Mouse (Mus musculus): ENCODE measurements at regions not wholly inside any gene's neighbourhood (a gene's known extent, or its start where the extent isn't known, plus 50 kb on each side); places are given as distances from the start of the nearest gene placed in this dataset.

DNA sequence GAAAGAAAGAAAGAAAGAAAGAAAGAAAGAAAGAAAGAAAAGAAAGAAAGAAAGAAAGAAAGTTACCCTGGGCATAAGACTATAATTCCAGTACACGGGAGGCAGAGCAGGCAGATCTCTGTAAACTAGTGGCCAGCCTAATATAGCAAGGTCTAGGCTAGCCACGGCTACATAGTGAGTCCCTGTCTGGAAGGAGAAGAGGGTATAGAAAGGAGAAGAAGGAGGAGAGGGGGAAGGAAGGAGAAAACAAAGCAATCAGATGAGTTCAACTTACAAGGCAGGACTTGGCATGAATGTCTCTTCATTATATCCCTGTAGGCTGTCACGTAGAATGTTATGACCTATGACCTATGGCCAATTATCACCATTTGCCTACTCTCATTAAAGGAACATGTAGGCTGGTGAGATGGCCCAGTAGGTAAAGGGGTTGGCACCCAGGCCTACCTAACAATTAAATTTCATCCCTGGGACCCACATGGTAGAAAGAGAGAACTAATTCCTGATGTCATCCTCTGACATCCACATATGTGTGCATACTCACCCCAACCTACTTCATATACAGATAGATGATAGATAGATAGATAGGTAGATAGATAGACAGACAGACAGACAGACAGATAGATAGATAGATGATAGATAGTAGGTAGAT, 78.6 kb upstream of the Lrpprc start:
- no peak overlapping the region for H3K4me2 ChIP-seq
- no peaks in the 10 kb centered on the region for H3K9me3 ChIP-seq
- no peak overlapping the region for H3K27ac ChIP-seq
- no peaks in the 10 kb centered on the region for H3K27me3 ChIP-seq (replicated peaks)
- no peak overlapping the region for H3K4me3 ChIP-seq (replicated peaks)
- WGBS = 82% methylated on average over 3 of the region's 3 CpGs
- no peaks in the 10 kb centered on the region for H3K4me1 ChIP-seq
- no peak for ATAC-seq (ENCODE audit: insufficient read depth, low FRiP score, low read depth)
- no peaks in the 10 kb centered on the region for H3K36me3 ChIP-seq
- no peak overlapping the region for H3K9ac ChIP-seq

DNA sequence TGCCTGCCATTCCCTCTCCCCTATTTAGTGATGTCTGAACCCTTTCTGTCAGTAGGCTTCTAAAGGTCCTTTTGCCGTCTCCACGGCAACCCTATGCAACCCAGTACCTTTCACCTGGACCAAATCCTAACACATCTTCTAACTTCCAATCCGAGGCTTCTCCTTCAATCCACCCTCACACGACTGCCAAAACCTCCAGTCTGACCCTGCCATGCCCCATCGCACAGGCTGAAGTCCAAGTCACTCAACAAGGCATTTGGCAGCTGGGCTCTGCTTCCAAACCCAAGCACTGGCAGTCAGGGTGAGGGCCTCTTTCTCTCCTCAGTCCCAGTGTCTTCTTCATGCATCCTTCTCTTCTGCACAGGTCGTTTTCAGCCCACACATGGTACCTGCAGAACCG, 83.0 kb upstream of the Lrpprc start:
- Histone ChIP-seq H3K4me2 (no peak overlapping the region), H3K4me1 (no peaks in the 10 kb centered on the region), H3K27me3 (replicated peaks) (no peaks in the 10 kb centered on the region), H3K9me3 (no peaks in the 10 kb centered on the region), H3K4me3 (replicated peaks) (no peak overlapping the region), H3K27ac (no peak overlapping the region), H3K36me3 (no peaks in the 10 kb centered on the region), H3K9ac (no peak overlapping the region)
- no peak for ATAC-seq (ENCODE audit: insufficient read depth, low FRiP score, low read depth)
- 79% methylated on average over 7 of the region's 7 CpGs for WGBS

DNA sequence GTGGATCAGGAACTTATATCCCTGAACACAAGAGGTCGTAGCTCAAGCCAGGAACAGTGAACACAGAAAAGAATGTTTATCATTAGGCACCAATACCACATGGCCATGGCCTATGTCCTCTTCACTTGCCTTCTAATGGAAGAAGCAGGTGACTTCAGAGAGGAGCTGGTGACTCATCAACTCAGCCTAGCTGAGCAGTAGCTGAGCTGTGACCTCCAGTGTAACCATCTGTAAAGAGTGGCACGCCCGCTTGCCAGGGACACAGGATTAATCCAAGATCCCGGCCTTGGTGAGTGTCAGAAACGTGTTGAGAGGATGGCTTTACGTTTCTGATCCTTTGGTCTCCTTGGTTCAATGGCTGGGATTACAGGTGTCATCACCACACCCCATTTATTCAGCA, 82.0 kb upstream of the Ppm1b start:
- H3K36me3 ChIP-seq = no peaks in the 10 kb centered on the region
- 64% methylated on average over 6 of the region's 6 CpGs for WGBS
- ATAC-seq (ENCODE audit: insufficient read depth, low FRiP score, low read depth) = no peak
- no peaks in the 10 kb centered on the region for H3K9me3 ChIP-seq
- no peaks in the 10 kb centered on the region for H3K27me3 ChIP-seq (replicated peaks)
- H3K27ac ChIP-seq = no peak overlapping the region
- no peak overlapping the region for H3K9ac ChIP-seq
- H3K4me2 ChIP-seq = no peak overlapping the region
- H3K4me1 ChIP-seq = no peaks in the 10 kb centered on the region
- H3K4me3 ChIP-seq (replicated peaks) = no peak overlapping the region

DNA sequence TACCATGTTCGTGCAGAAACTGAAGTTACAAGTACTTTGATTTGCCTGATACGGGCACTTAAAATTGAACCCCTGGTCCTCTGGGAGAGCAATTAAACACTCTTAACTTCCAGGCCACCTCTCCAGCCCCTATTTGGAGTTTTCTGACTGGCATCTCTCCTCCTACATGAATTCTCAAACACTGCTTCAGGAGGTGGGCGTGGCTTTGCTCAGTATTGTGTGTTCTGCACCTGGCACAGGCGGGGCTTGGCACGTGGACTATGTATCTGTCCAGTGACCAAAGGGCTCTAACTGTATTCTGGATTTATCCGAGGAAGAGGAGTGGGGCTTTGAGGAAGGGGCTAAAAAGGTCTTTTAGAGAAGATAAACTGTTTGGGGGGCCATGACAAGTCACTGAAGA, 81.5 kb upstream of the Ppm1b start:
- Histone ChIP-seq H3K36me3 (no peaks in the 10 kb centered on the region), H3K9me3 (no peaks in the 10 kb centered on the region), H3K9ac (no peak overlapping the region), H3K27ac (no peak overlapping the region), H3K4me1 (no peaks in the 10 kb centered on the region), H3K27me3 (replicated peaks) (no peaks in the 10 kb centered on the region), H3K4me2 (no peak overlapping the region), H3K4me3 (replicated peaks) (no peak overlapping the region)
- WGBS = 64% methylated on average over 6 of the region's 6 CpGs
- ATAC-seq (ENCODE audit: insufficient read depth, low FRiP score, low read depth) = 0 out of 2 replicates have a peak, but pooled peaks have one; percentile 49

DNA sequence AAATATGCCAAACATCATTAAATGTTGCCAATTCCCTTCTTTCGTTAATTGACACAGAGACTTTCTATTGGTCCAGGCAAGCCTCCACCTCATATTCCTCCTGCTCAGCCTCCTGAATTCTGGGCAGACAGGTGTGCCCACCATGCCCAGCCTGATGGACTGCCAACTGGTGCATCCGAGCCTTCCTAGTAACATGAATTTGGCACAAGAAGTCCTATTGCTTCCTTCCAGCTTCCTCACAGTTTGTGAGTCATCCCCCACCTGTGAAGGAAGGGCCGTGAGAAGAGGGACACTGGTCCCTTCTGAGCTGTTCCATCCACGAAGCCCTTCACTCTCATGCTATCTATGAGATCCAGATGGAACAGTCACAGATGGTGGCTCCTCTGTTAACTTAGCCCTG, 80.5 kb upstream of the Ppm1b start:
- Histone ChIP-seq H3K4me2 (no peak overlapping the region), H3K4me1 (no peaks in the 10 kb centered on the region), H3K27me3 (replicated peaks) (no peaks in the 10 kb centered on the region), H3K9me3 (no peaks in the 10 kb centered on the region), H3K27ac (no peak overlapping the region), H3K4me3 (replicated peaks) (no peak overlapping the region), H3K9ac (no peak overlapping the region), H3K36me3 (no peaks in the 10 kb centered on the region)
- WGBS = 80% methylated on average over 4 of the region's 4 CpGs
- ATAC-seq (ENCODE audit: insufficient read depth, low FRiP score, low read depth) = no peak

DNA sequence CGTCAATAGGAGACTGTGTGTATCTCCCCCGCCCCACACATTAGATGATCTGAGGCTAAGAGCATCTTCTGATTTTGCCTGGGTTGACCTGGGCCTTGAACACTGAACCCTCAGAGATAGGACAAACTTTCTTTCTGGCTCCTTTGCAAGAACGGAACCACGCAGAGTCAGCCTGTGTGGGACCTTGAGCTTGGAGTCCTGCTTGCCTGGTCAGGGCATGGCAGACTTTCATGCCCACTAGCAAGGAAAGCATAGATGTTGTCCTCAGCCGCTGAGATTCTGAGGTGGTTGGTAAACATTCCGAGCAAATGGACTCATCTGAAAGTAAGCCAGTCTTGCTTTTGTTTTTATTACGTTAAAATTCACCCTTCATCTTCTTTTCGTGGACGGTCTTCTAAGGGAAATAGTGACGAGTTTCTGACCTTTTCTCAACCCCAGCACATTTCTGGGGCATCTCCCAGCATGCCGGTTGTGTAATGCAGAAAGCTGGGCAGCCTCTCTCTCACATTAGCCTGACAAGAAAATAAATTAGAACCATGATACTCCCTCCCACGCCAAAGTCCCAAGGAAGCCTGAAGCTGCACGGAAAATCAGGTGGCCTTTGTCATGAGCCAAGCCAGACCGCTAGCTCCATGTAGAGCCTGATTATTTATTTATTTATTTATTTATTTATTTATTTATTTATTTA, 79.2 kb upstream of the Ppm1b start:
- WGBS = 66% methylated on average over 14 of the region's 14 CpGs
- H3K9me3 ChIP-seq = no peaks in the 10 kb centered on the region
- H3K4me1 ChIP-seq = no peaks in the 10 kb centered on the region
- no peaks in the 10 kb centered on the region for H3K36me3 ChIP-seq
- H3K27ac ChIP-seq = no peak overlapping the region
- H3K27me3 ChIP-seq (replicated peaks) = no peaks in the 10 kb centered on the region
- H3K4me2 ChIP-seq = no peak overlapping the region
- H3K9ac ChIP-seq = no peak overlapping the region
- no peak for ATAC-seq (ENCODE audit: insufficient read depth, low FRiP score, low read depth)
- H3K4me3 ChIP-seq (replicated peaks) = no peak overlapping the region

DNA sequence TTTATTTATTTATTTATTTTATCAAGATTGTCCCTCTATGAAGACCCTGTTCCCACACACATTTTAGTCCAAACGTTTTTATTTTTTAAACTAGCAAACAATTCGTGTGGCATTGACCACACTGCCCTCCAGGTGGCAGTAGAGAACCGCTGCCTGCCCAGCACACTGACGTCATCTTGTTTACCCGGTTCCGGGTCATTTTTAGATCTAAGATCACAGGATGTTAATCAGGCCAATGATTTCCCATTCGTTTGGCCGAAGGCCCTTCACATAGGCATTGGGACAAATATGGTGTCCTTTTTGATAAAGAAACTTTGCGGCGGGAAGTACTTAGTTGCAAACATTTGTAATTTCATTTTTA, 78.7 kb upstream of the Ppm1b start:
- peak overlapping the region; percentile 40 for H3K4me2 ChIP-seq
- peak overlapping the region; percentile 11; the same call in 1 of the 2 replicates for H3K4me3 ChIP-seq (replicated peaks)
- no peak overlapping the region for H3K9ac ChIP-seq
- H3K27ac ChIP-seq = no peak overlapping the region
- no peaks in the 10 kb centered on the region for H3K27me3 ChIP-seq (replicated peaks)
- H3K9me3 ChIP-seq = no peaks in the 10 kb centered on the region
- no peaks in the 10 kb centered on the region for H3K36me3 ChIP-seq
- H3K4me1 ChIP-seq = no peaks in the 10 kb centered on the region
- ATAC-seq (ENCODE audit: insufficient read depth, low FRiP score, low read depth) = peak; percentile 37; the same call in 1 of the 2 replicates
- 15% methylated on average over 10 of the region's 10 CpGs for WGBS

DNA sequence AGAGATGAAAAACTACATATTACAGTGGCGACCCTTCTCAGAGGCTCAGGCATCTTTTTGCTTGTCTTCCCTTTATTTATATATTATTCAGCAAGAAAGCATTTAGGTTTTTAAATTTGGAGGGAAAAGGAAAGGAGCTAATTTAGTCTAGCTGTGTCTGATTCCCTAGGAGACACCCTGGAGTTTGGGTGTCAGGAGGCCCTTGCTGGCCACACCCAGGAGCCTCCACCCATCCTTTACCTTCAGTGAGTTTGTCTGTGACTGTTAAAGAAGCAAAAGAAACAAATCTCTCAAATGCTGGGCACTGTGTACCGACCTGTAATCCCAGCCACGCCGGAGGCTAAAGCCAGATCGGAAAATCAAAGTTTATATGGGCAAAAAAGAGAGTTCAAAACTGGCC, 78.2 kb upstream of the Ppm1b start:
- no peak for ATAC-seq (ENCODE audit: insufficient read depth, low FRiP score, low read depth)
- WGBS = 79% methylated on average over 5 of the region's 5 CpGs
- no peaks in the 10 kb centered on the region for H3K9me3 ChIP-seq
- H3K27me3 ChIP-seq (replicated peaks) = no peaks in the 10 kb centered on the region
- H3K4me3 ChIP-seq (replicated peaks) = no peak overlapping the region
- no peak overlapping the region for H3K27ac ChIP-seq
- no peaks in the 10 kb centered on the region for H3K36me3 ChIP-seq
- peak overlapping the region; percentile 40 for H3K4me2 ChIP-seq
- H3K4me1 ChIP-seq = no peaks in the 10 kb centered on the region
- no peak overlapping the region for H3K9ac ChIP-seq

DNA sequence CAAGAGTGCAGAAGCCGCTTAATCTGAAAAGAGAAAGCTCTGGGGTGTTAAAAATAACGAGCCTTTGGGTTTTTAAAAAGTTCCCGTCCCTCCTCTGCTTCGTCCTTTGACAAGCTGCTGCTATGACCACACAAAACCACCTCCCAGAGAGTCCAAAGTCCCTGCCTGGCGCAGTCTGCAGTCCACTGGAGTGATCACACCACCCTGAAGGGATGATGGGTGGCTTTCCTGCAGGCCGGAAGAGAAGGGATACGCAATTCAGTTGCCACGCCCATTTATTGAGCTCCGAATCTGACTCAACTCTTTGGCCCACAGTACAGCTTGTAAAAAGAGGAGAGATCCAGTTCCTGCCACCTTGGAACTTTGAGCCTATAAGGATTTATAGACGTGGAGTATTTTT, 77.4 kb upstream of the Ppm1b start:
- H3K27ac ChIP-seq = no peak overlapping the region
- ATAC-seq (ENCODE audit: insufficient read depth, low FRiP score, low read depth) = peak; percentile 79
- H3K4me3 ChIP-seq (replicated peaks) = no peak overlapping the region
- H3K4me1 ChIP-seq = no peaks in the 10 kb centered on the region
- H3K36me3 ChIP-seq = no peaks in the 10 kb centered on the region
- H3K9ac ChIP-seq = no peak overlapping the region
- no peaks in the 10 kb centered on the region for H3K9me3 ChIP-seq
- no peak overlapping the region for H3K4me2 ChIP-seq
- WGBS = 65% methylated on average over 10 of the region's 10 CpGs
- H3K27me3 ChIP-seq (replicated peaks) = no peaks in the 10 kb centered on the region

DNA sequence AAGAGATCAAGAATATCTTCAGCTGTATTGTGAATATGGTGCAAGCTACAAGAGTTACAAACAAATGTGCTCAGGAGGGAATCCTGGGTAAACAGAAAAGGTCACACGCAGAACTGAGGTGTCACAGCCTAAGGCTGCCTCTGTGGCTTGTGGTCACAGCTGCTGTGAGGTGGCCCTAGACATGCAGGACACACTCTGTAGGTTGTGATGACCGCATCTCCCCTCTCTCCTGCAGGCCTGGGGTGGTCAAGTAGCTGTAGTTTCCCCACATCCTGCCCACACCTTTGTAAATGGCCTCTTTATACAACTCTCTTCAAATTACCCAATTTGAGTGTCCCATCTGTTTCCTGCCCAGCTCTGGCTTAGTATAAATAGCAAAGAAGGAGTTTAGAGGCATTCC, 75.6 kb upstream of the Ppm1b start:
- H3K36me3 ChIP-seq = no peaks in the 10 kb centered on the region
- no peak overlapping the region for H3K9ac ChIP-seq
- 74% methylated on average over 2 of the region's 2 CpGs for WGBS

DNA sequence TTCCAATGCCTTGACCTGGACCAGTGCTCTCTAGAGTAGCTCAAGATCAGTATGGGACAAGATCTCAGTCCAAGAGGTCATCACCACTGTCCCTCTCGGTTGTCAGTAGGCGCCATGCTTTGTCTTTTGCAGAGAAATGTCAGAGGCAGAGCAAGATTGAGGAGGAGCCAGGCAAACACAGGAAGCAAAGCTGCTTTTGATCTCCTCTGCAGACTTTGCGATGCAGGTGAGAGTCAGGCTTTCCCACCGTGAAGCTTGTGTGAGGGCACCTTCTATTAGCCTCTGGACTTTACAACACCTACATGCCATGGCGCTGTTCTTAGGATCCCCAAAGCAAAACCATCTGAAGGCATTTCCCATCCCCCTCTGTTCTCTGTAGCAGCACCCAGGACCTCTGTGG, 68.0 kb upstream of the Ppm1b start:
- H3K4me1 ChIP-seq = no peaks in the 10 kb centered on the region
- WGBS = 83% methylated on average over 5 of the region's 5 CpGs
- no peaks in the 10 kb centered on the region for H3K36me3 ChIP-seq
- ATAC-seq (ENCODE audit: insufficient read depth, low FRiP score, low read depth) = no peak
- no peaks in the 10 kb centered on the region for H3K27me3 ChIP-seq (replicated peaks)
- H3K9me3 ChIP-seq = no peaks in the 10 kb centered on the region
- H3K4me3 ChIP-seq (replicated peaks) = no peak overlapping the region
- no peak overlapping the region for H3K9ac ChIP-seq
- H3K27ac ChIP-seq = no peak overlapping the region
- no peak overlapping the region for H3K4me2 ChIP-seq

More for the DNA sequence above, 75.6 kb upstream of the Ppm1b start:
- Histone ChIP-seq H3K27me3 (replicated peaks) (no peaks in the 10 kb centered on the region), H3K4me3 (replicated peaks) (no peak overlapping the region), H3K9me3 (no peaks in the 10 kb centered on the region), H3K4me2 (no peak overlapping the region), H3K4me1 (no peaks in the 10 kb centered on the region), H3K27ac (no peak overlapping the region)
- ATAC-seq (ENCODE audit: insufficient read depth, low FRiP score, low read depth) = no peak

DNA sequence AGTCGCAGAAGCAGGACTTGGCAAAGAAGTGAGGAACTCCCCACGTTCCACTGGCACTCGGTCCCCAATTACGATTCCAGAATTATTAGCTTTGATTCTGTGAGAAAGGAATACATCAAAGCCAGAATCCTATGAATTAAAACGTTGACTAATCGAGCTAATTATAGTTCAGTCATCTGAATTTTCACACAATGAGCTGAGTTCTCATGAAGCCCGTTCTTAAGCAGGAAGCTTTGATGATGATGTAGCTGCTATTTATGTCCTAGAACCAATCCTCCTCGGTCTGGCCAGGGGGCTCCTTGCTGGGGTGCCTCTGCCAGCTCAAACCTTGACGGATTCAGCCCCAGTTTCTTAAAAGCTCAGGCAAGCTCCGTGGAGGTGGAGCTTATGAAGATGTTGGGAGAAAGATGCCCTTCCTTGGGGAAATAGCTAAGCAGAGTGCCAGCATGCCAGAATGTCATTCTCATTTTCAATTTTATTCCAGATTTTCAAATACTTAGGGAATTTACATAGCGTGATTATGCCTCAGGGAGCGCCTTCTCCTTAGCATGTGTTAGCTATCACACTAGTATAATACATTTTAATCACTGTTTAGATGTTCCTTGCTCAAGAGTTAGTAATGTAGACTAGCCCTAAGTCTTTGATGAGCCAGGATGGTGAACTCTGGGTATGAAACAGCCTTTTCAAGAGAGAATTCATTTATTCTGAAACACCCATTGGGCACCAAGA, 65.5 kb upstream of the Ppm1b start:
- ATAC-seq (ENCODE audit: insufficient read depth, low FRiP score, low read depth) = no peak
- Histone ChIP-seq H3K4me3 (replicated peaks) (no peak overlapping the region), H3K4me1 (no peaks in the 10 kb centered on the region), H3K9ac (no peak overlapping the region), H3K27ac (no peak overlapping the region), H3K4me2 (no peak overlapping the region), H3K27me3 (replicated peaks) (no peaks in the 10 kb centered on the region), H3K9me3 (no peaks in the 10 kb centered on the region), H3K36me3 (no peaks in the 10 kb centered on the region)
- 70% methylated on average over 12 of the region's 12 CpGs for WGBS
